Mouse (Mus musculus) ES-Bruce4 (cell line): ENCODE results near the gene Slc12a3.

Experiments used
- EP300 ChIP-seq: IDR thresholded peaks from 2 replicates; pipeline ENCODE4 v1.6.1; 2011; ENCODE audit warnings: low read depth, low read length; ENCODE audit not compliant: insufficient read depth
- POLR2A ChIP-seq: IDR thresholded peaks from one replicate; pipeline ENCODE4 v1.8.1; 2011; ENCODE audit warnings: low read length; ENCODE audit not compliant: insufficient read depth

DNA sequence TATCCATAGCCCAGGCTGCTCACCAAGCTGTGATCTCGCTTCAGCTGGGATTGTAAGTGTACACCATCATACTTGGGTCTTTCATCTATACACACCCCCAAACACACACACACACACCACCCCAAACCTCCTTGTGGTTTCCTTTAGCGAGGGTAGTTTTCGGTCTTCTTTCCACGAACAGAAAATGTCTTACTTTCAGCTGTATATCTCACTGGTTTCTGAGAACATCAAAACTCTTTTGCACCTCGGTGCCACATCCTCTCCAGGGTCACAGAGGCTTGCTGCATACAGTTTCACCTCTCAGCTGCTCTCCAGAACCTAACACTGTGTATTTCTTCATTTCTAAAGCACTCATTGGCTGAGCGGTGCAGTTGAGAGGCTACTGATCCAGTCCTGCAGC, 84.5 kb downstream of the Slc12a3 start:
- TF ChIP-seq POLR2A (no peak), EP300 (no peak)
